Mouse (Mus musculus) thymus, postnatal 36 days (tissue): ENCODE data around the gene Rpl4.
A peak's percentile ranks its signal among the peaks of the same experiment; 100 is the strongest.
"Not testable (repeated sequence)": the region's sequence is repeated elsewhere in the genome, so short reads cannot be mapped to it uniquely, and the experiment has no call there.

Experiments
- DNase-seq, 2 experiments: peaks; one replicate each; pipeline ENCODE4 v3.0.0; 2022; ENCODE audit warnings: mixed read lengths in 2 of 2

The Rpl4 gene

DNA sequence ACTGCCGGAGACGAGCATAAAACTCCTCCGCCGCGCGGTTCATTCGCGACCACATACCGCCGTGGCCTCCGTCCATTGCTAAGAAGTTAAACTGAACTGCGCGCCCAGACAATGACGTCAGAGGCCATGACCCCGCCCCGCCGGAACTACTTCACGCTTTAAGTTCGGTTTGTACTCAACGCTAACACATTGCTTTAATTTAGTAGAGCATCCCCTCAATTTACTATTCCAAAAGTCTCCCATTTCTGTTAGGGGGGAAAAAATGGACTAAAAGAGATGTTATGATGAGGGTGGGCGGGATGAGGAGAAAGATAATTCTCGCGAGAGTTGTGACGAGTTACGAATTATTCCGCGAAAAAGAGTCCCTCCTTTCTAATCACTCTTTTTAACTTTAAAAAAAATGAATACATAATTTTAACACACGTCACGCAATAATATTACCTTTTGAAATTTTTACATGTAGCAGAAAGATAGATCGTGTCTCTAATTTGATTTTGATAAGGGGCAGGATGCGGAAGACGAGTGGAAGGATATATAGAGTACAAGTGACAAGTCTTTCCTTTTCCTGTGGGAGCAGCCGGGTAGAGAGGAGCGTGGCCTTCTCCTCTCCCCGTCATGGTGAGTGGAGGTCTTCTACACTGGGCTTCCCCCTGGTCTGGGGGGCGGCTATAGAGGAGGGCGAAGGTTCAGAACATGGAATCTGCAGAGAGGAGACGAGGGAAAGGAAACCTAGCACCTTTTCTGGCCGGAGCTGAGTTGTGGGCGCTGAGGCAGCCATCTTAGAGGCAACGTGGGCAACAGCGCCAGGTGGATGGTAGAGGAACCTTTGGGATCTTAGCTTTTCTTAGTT is at the start of gene Rpl4, which contains the start of gene Zwilch:
Gene Rpl4 (plus strand): TSS at position 560 of the 850 bp plus-strand sequence.
Gene Zwilch (minus strand): TSS at position 289 of the 850 bp plus-strand sequence.
- DNase-seq, result peak; percentile 77 to 80

DNA sequence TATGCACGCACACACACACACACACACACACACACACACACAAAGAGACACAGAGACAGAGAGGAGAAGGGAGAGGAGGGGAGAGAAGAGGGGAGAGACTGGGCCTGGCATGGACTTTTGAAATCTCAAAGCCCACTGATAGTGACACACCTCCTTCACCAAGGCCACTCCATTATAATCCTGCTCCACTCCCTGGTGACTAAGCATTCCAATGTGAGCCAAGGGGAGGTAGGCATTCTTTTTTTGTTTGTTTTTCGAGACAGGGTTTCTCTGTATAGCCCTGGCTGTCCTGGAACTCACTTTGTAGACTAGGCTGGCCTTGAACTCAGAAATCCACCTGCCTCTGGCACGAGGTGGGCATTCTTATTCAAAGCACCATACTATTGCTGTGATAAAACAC is 48.3 kb upstream of the Rpl4 start:
- not testable (repeated sequence) for DNase-seq

DNA sequence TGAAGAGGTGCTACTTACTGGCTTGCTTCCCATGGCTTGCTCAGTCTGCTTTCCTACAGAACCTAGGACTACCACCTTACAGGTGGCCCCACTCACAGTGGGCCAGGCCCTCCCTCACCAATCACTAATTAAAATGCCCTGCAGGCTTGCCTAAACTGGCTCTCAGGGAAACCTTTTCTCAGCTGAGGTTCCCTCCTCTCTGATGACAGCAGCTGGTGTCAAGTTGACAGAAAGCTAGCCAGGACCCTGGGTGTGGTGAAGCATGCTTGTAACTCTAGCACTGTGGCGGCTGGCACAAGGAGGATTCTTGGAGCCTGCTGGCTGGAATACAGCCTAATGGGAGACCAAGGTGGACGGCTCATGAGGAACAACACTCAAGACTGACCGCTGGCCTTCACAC is 47.9 kb upstream of the Rpl4 start:
- no peak for DNase-seq

DNA sequence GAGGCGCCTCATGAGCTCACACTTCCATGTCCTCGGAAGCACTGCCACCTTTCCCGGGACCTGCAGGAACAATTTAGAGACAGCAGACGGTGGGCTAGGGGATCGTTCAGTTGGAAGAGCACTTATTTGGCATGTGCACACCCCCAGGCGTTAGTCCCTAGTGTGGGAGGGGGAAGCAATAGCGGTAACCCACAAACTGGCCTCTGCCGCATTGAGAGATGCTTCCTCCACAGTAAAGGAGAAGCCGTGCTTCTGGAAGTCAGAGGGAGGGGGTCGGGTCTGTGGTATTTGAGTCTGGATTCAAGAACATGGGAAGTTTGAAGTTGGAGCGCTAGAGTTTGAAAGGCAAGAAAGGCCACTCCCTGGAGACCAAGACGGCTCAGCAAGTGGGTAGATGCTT is 47.1 kb upstream of the Rpl4 start:
- DNase-seq, result no peak

DNA sequence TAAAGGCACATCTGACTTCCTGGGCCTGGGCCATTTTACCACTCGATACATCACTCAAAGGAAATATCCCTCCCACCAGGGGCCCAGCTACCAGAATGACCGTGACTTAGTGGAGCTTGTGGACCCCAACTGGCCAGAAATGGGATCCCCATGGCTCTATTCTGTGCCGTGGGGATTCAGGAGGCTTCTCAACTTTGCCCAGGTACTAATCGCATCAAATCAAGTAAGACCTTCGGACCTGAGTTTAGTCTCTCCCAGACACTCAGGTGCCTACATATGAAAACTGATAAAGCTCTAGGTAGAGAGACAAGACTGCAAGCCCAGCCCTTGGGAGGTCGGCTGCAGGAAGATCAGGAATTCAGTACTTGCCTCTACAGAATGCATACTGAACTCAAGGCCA is 41.6 kb upstream of the Rpl4 start:
- no peak for DNase-seq

DNA sequence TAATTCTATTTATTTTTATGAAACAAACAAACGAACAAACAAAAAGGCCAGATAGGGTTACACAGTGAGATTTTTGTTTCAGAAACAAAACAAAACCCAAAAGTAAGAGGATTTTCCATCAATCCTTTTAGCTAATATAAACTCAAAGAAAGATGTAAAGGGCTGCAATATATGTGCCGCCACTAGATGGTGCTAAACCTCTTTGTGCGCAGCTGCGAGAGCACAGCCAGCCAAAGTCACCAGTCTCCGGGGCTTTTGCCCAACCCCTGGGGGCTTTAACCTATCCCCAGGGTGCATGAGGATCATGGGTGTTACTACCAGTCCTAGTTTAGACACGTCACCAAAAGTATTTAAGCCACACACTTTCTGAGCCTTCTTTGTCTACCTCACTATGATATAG is 34.3 kb upstream of the Rpl4 start:
- peak; percentile 30 to 42 for DNase-seq

DNA sequence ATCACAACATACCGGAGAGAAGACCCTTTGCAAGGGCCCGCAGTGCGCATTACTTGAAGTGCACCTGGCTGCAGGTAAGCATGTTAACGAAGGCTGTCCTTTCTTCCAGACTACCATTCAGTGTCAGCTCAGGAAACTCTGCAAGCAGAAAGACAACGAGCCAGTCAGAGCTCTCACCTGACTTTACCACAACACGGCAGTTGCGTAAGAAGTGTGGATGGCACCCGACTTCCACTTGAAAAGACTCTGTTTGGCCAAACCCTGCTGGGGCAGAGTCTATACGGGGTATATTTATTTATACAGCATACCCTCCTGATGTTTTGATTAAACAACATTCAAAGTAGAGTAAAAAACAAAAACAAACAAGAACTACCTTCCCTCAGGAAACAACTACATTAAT is 33.3 kb upstream of the Rpl4 start:
- no peak for DNase-seq

DNA sequence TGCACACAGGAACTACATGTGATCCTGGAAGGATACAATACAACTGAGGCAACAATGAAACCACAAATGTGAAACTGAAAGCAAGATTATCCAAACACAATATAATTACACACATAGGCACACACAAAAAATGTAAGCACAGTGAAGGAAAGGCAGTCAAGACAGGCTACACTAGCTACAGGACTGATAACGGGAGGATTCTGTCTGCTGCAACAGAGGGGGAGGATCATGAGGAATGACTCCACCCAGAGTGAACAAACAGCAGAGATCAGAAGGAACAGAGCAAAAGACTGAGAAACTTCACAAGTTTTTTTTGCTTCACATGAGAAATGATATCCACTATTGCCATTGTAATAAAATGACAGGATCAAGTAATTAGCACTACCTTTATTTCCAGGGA is 16.5 kb upstream of the Rpl4 start:
- DNase-seq, result no peak

DNA sequence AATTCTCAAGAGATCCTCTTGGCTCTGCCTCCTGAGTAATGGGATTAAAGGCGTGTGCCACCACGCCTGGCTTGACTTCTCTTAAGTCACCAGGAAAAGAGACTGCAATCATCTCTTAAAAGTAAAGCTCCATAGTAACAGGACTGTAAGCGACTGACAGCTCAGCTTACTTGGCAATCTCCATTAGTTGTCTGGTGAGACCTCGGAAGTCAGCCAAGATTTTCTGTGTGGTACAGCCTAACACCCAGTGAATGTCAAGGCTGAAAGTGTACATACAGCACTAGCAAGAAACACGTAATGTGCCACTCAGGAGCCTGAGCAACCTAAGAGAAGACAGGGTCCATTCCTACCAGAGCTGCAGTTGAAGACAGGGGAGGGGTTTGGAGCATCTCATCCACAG is 12.7 kb upstream of the Rpl4 start:
- DNase-seq, result no peak

DNA sequence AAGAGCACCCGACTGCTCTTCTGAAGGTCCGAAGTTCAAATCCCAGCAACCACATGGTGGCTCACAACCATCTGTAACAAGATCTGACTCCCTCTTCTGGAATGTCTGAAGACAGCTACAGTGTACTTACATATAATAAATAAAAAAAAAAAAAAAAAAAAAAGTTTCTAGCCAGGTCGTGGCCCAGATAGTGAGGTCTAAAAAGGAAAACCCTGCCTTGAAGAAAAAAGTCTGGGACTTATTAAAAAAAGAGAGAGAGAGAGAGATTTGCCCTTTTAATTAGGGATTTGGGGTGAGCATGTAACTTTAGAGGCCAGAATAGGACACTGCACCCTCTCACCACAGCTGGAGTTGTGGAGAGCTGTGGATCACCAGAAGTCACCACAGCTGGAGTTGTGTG is 3.2 kb upstream of the Rpl4 start:
- DNase-seq, result not testable (repeated sequence)

DNA sequence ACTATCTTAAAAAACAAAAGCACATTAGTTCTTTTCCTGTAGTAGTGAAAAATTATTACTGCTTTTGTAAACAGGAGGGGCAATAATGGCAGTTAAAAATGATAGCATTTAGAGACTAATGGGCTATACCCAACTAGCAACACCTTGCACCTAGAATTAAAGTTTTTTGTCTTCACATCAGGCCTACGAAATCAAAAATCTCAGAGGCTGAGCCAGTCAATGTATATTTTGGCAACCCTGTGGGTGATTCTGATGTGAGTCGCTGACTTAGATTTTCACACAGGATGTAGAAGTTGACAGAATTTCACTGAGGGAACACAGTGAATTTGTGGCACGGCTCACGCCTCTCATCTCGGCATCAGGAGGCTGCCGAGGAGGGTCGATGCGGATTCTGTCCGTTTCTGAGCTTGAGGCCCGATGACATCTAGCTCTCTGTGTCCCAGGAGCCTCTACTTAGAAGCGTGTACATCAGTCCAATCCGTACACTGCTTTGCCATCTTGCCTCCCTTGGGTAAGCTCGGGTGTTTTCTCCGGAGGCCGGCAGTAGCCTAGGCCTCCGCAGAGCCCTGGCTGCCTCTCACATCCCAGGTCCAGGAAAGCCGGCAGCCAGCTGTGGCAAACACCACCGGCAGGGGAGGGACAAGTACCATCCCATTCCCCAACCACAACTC is 895 bp upstream of the Rpl4 start:
- DNase-seq, result no peak

DNA sequence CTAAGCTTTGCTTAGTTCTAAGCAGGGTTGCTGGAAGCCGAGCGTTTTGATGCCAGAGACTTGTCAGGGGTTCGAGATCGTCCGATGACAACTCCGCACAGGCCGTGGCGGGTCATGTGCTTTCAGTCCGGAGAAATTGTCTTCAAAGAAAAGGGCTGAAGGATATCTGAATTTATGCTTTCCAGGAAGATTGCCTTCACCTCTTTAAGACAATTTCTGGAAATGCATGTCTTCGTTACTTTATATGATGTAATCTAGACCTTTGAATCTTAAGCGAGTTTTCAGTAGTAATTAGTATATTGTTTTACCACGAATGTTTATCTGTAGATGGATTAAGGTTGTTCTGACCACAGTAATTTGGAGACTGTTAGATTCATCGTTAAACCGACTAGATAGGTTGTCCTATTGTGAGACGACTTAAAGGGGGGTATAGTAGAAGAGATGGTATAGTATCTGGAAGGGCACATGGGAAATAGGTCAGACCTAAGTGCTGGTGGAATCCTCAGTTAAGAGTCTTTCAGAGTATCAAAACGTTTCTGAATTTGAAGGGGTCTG is 568 bp downstream of the Rpl4 start:
- DNase-seq, result no peak

DNA sequence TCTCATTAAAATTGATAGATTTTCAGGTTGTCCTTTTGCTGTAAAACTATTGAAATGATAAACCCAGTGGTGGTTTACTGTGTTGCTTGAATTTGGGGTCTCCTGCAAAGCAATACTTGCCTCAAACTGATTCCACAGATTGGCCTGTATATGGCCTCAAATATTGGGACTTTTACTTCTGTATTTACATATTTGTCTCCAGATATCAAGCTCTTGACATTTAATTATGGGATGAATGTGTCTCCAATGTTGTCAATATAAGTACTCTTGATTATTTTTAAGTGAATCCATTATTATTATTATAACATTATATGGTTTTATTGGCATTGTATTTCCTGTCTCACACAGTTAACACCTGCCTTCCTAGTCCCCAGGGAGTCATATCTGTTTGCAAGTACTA is 1.2 kb downstream of the Rpl4 start:
- no peak for DNase-seq

DNA sequence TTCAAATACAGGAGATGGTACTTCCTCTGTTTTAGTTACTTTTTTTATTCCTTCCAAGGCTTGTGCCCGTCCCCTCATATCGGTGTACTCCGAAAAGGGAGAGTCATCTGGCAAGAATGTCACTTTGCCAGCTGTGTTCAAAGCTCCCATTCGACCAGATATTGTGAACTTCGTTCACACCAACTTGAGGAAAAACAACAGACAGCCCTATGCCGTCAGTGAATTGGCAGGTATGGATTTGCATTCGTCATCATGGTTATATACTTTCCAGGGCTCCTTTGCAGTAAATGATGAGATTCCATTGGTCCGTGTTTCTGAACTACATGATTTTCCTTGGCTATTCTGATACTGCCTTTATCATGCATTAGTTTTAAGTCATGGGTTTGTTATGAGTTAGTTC is 1.6 kb downstream of the Rpl4 start:
- no peak for DNase-seq

DNA sequence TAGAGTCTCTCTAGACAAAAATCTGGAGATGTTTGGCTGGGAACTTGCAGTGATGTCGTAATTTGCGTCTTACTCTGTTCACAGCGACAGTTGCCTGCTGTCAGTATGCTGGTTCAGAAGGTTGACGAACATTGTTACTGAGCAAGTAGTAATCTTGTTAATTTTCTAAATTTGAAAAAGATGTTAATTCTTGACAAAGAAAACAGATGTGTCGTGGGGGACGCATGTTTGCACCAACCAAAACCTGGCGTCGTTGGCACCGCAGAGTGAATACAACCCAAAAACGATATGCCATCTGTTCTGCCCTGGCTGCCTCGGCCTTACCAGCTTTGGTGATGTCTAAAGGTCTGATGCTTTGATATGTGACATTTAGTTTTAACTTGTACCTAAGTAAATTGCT is 2.2 kb downstream of the Rpl4 start:
- no peak for DNase-seq

DNA sequence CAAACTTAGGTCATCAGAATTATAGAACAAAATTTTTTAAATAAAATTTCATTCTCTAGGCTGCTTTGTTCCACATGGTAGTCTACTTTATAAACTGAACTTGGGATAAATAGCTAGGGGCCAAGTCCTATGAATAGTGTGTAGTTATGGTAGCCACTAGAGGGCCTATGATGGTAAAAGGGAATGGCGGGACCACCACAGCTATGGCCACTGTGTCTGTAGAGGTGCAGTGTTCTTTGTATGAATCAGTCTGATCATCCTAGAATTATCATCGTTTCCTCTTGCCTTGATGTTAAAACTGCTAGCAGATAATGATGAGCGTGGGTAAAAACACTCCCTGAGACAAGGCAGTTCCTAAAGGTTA is 5.4 kb downstream of the Rpl4 start:
- DNase-seq, result no peak

DNA sequence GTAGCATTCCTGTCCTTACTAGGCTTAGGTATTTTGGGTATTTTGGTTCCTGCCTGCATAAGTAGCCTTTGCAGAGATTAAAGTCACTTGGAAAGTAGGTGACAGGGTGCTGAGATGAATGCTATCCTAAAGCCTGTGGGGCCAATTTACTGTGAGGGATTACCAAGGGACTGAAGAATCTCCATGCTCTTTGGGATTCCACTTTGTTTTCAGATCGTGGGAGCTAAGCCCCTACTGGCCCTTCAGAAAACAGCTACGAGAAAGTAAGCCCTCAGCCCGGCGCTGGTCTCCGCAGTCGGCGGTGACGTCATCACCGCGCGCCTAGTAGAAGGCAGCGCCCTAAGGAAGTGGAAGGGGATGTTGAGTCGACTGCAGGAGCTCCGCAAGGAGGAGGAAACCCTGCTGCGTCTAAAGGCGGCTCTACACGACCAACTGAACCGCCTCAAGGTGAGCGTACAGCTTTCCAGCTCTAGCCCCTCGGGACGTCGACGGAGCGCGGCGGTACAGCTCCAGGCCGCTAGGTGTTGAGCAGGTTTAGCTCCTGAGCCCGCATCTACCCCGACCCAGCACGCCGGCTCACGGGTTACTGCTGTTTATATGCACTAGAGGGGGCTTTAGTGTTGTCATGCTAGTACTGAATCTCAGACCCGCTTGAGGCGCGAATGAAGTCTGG is 5.9 kb downstream of the Rpl4 start, which contains the start of gene Snapc5:
Gene Snapc5 (plus strand): TSS at position 301 of the 673 bp plus-strand sequence.
- DNase-seq, result peak; percentile 88 to 90

DNA sequence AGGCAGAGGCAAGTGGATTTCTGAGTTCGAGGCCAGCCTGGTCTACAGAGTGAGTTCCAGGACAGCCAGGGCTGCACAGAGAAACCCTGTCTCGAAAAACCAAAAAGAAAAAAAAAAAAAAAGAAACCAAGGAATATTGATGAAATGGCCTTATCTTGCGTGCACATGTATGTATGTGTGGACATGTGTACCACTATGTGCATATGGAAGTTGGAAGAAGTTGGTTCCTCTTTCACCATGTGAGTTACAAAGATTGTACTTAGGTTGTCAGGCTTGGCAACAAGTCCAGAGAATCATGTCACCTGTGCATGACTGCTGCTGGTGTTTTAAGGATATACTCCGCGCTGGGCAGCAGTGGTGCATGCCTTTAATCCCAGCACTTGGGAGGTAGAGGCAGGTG is 10.1 kb downstream of the Rpl4 start:
- DNase-seq, result not testable (repeated sequence)

DNA sequence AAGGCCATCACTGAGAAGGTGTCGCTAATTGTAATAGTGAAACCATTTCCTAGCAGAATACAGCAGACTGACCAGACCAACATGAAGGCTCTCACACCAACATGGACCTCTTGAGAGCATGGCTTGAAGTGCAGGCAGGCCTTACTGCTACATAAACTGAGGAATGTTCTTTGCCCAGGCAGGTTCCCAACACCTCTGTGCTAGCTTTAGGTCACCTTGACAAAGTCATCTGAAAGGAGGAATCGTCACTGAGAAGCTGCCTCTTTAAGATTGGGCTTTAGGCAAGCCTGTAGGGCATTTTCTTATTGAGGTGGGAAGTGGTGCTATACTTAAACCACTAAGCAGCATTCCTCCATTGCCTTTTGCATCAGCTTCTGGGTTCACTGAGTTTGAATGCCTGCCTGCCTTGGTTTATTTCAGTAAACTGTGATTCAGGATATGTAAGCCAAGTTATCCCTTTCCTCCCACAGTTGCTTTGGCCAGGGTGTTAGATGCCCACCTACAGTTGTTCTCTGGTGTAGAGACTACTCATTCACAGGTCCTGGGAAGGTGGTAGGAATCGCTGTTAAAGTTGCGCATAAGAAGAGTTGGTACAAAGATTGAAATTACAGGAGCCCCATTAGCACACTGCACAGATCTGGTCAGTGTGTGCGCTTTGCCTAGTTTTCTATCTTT is 11.1 kb downstream of the Rpl4 start:
- no peak for DNase-seq

DNA sequence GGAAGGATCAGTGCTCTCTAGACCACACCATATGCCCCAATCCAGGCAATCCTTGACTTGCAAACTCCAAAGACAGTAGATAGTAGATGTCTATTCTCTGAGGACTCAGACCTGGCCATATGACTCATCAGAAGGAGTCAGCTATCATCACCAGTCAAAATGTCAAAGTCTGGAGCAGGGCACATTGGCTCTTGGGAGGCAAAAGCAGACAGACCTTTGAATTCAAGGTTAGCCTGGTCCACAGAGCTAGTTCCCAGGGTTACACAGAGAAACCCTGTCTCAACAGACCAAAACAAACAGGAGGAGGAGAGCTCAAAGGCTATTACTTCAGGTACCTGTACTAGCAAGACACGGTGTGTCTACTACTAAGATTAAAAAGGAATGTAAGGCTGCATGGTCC is 20.7 kb downstream of the Rpl4 start:
- DNase-seq, result no peak

DNA sequence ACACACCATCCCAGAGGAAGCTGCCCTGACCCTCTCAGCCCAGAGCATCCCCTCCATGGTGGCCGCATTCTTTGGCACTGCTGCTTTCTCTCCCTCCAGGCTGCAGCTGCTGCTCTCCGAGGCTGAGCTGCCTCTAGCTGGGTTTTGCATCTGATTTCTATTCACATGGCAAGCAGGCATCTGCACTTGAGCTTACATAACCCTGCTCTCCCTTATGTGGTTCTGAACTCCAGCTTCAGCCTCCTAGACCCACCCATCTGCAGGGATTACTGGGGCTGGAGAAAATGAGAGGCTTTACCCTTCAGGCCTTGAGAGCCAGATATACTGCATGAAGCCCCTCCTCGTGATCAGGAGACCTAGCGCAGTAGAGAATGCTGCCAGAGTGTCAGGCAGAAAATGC is 22.4 kb downstream of the Rpl4 start:
- no peak for DNase-seq

DNA sequence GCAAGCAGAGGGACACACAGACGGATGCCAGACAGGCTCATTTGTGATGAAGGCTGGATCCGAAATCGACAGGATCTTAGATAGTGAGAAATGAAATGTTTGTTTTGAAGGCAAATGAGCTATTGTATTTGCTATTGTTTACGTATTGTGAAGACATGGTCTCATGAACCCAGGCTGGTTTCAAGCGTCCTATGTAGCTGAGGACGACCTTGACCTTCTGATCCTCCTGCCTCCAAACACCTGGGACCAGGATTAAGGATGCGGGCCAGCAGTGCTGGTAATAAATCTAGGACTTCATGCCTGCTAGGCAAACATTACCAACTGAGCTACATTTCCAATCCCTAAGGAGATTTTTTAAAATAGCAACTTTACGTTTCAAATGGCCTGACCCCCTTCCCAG is 24.3 kb downstream of the Rpl4 start:
- DNase-seq, result no peak
